Mouse (Mus musculus) megakaryocyte progenitor cell, adult 5-6 weeks (primary cell): Measurements from ENCODE around the gene Shisa2. TPM values are rescaled to one million over a fixed set of nuclear protein-coding genes. Genes with fewer than 3 reads are reported as not detected.
A peak's percentile ranks its signal among the peaks of the same experiment; 100 is the strongest.

Experiments used
- ATAC-seq: replicated peaks from 2 replicates; pipeline ENCODE4 v1.8.0; 2016; ENCODE audit warnings: mild to moderate bottlenecking, moderate TSS enrichment, inconsistent platforms; ENCODE audit not compliant: poor library complexity
- total RNA-seq, 2 experiments: library from RNA; stranded (forward) in 1 of 2; stranded (reverse) in 1 of 2; fragments of 157-497, 149-512 nt in 1 of 2; fragments of 200-1000 nt in 1 of 2; gene quantifications; 2 replicates each; pipeline versions ENCODE4 v1.2.3 to v1.2.4; 2015 to 2017

Gene Shisa2
- total RNA-seq, 2 experiments from 2014 or later: 0.33 to 1.7 TPM

GRCm38 (mm10) chr14:59630096-59630495 is 5.0 kb downstream of the Shisa2 start:
- ATAC-seq: no peak

GRCm38 (mm10) chr14:59632067-59632466 is 7.0 kb downstream of the Shisa2 start:
- no peak for ATAC-seq

GRCm38 (mm10) chr14:59633295-59633898 is 8.3 kb downstream of the Shisa2 start:
- ATAC-seq: no peak

- ATAC-seq: no peak
Measured at GRCm38 (mm10) chr14:59633988-59634387, 8.9 kb downstream of the Shisa2 start.

GRCm38 (mm10) chr14:59638906-59639703 is 14.0 kb downstream of the Shisa2 start:
- ATAC-seq: no peak

- ATAC-seq: no peak
Measured at GRCm38 (mm10) chr14:59641856-59642255, 16.7 kb downstream of the Shisa2 start.

GRCm38 (mm10) chr14:59643582-59643981 is 18.5 kb downstream of the Shisa2 start:
- peak; percentile 77 for ATAC-seq

GRCm38 (mm10) chr14:59644166-59644565 is 19.1 kb downstream of the Shisa2 start:
- ATAC-seq: no peak

- no peak for ATAC-seq
Measured at GRCm38 (mm10) chr14:59644896-59645295, 19.8 kb downstream of the Shisa2 start.

- peak; percentile 38 for ATAC-seq
Measured at GRCm38 (mm10) chr14:59646826-59647697, 22.0 kb downstream of the Shisa2 start.

- no peak for ATAC-seq
Measured at GRCm38 (mm10) chr14:59648611-59649010, 23.5 kb downstream of the Shisa2 start.

GRCm38 (mm10) chr14:59649337-59649736 is 24.2 kb downstream of the Shisa2 start:
- ATAC-seq: no peak

GRCm38 (mm10) chr14:59656591-59656990 is 31.5 kb downstream of the Shisa2 start:
- ATAC-seq: no peak

GRCm38 (mm10) chr14:59657098-59657497 is 32.0 kb downstream of the Shisa2 start:
- ATAC-seq: no peak

- ATAC-seq: no peak
Measured at GRCm38 (mm10) chr14:59672893-59673515, 47.9 kb downstream of the Shisa2 start.

- ATAC-seq: no peak
Measured at GRCm38 (mm10) chr14:59674556-59674955, 49.4 kb downstream of the Shisa2 start.

GRCm38 (mm10) chr14:59675330-59675729 is 50.2 kb downstream of the Shisa2 start:
- no peak for ATAC-seq

GRCm38 (mm10) chr14:59677598-59678003 is 52.5 kb downstream of the Shisa2 start:
- ATAC-seq: no peak
